Mouse (Mus musculus) mesoderm, embryonic 11.5 days (tissue): ENCODE results near the gene Coq4.
"Not testable (repeated sequence)": the region's sequence is repeated elsewhere in the genome, so short reads cannot be mapped to it uniquely, and the experiment has no call there.

Experiments
- DNase-seq: peaks from one replicate; pipeline ENCODE4 v3.0.0-alpha.2; 2012; ENCODE audit warnings: low read depth, low spot score

Gene Coq4

GRCm38 (mm10) chr2:29787104-29787917 lies at the start of gene Coq4:
TSS of gene Coq4 (plus strand) at chr2:29787493.
- peak; percentile 94 for DNase-seq

- DNase-seq: no peak
Measured at GRCm38 (mm10) chr2:29738799-29739198, 48.5 kb upstream of the Coq4 start.

- no peak for DNase-seq
Measured at GRCm38 (mm10) chr2:29739368-29739767, 47.9 kb upstream of the Coq4 start.

- no peak for DNase-seq
Measured at GRCm38 (mm10) chr2:29741207-29741606, 46.1 kb upstream of the Coq4 start.

GRCm38 (mm10) chr2:29744256-29744655 lies 43.0 kb upstream of the Coq4 start:
- DNase-seq: no peak

GRCm38 (mm10) chr2:29747188-29747782 lies 40.0 kb upstream of the Coq4 start:
- DNase-seq: no peak

GRCm38 (mm10) chr2:29747852-29748251 lies 39.4 kb upstream of the Coq4 start:
- DNase-seq: no peak

- no peak for DNase-seq
Measured at GRCm38 (mm10) chr2:29748499-29748898, 38.8 kb upstream of the Coq4 start.

GRCm38 (mm10) chr2:29751497-29751896 lies 35.8 kb upstream of the Coq4 start, which contains the start of gene Gm13420:
TSS of gene Gm13420 (minus strand) at chr2:29751685.
- no peak for DNase-seq

GRCm38 (mm10) chr2:29752397-29752796 lies 34.9 kb upstream of the Coq4 start:
- no peak for DNase-seq

- no peak for DNase-seq
Measured at GRCm38 (mm10) chr2:29755693-29756092, 31.6 kb upstream of the Coq4 start.

- peak; percentile 75 for DNase-seq
Measured at GRCm38 (mm10) chr2:29764831-29765230, 22.5 kb upstream of the Coq4 start.

- DNase-seq: no peak
Measured at GRCm38 (mm10) chr2:29767976-29768709, 19.1 kb upstream of the Coq4 start.

GRCm38 (mm10) chr2:29768901-29769300 lies 18.4 kb upstream of the Coq4 start:
- DNase-seq: no peak

- DNase-seq: no peak
Measured at GRCm38 (mm10) chr2:29770162-29770561, 17.1 kb upstream of the Coq4 start.

- no peak for DNase-seq
Measured at GRCm38 (mm10) chr2:29771611-29772461, 15.5 kb upstream of the Coq4 start.

GRCm38 (mm10) chr2:29773323-29773722 lies 14.0 kb upstream of the Coq4 start:
- no peak for DNase-seq

- DNase-seq: not testable (repeated sequence)
Measured at GRCm38 (mm10) chr2:29781256-29781655, 6.0 kb upstream of the Coq4 start.

GRCm38 (mm10) chr2:29784290-29784689 lies 3.0 kb upstream of the Coq4 start:
- no peak for DNase-seq

- DNase-seq: peak; percentile 81
Measured at GRCm38 (mm10) chr2:29787937-29788681, 816 bp downstream of the Coq4 start, which contains the start of gene Trub2. TSS of gene Trub2 (minus strand) at chr2:29788502.
